Mouse (Mus musculus) liver, embryonic 18 days (tissue): ENCODE results near the gene Yif1a. TPM values are rescaled to one million over a fixed set of nuclear protein-coding genes. Genes with fewer than 3 reads are reported as not detected.

Experiments
- polyA plus RNA-seq: library from polyadenylated mRNA; depleted of rRNA; stranded (reverse); fragments of >200 nt; gene quantifications from 2 replicates; pipeline ENCODE4 v1.2.3, GENCODE M21; 2012; rRNA removed

The Yif1a gene
- polyA plus RNA-seq, result 61.5 and 66.8 TPM in 2 replicates

GRCm38 (mm10) chr19:5087884-5088728 is at the start of gene Yif1a:
TSS of gene Yif1a (plus strand) at chr19:5088538.

GRCm38 (mm10) chr19:5038709-5039156 is 49.6 kb upstream of the Yif1a start, which contains the start of the genes B4gat1 and AC124502.3:
TSS of gene B4gat1 (plus strand) at chr19:5038826.
TSS of gene AC124502.3 (plus strand) at chr19:5038891.

GRCm38 (mm10) chr19:5040862-5041523 is 47.3 kb upstream of the Yif1a start, which contains the start of gene Brms1:
TSS of gene Brms1 (plus strand) at chr19:5041354.

GRCm38 (mm10) chr19:5050047-5050905 is 38.1 kb upstream of the Yif1a start, which contains the start of gene Rin1:
TSS of gene Rin1 (plus strand) at chr19:5050481.

GRCm38 (mm10) chr19:5067867-5068569 is 20.3 kb upstream of the Yif1a start, which contains the start of gene Cd248:
TSS of gene Cd248 (plus strand) at chr19:5068078.

GRCm38 (mm10) chr19:5085145-5085863 is 3.0 kb upstream of the Yif1a start, which contains the start of gene Tmem151a:
TSS of gene Tmem151a (minus strand) at chr19:5085531.

GRCm38 (mm10) chr19:5098363-5099143 is 10.2 kb downstream of the Yif1a start, which contains the start of gene Cnih2:
TSS of gene Cnih2 (minus strand) at chr19:5098521.

GRCm38 (mm10) chr19:5106731-5107191 is 18.4 kb downstream of the Yif1a start, which contains the start of gene Rab1b:
TSS of gene Rab1b (minus strand) at chr19:5107072.

GRCm38 (mm10) chr19:5118384-5118698 is 30.0 kb downstream of the Yif1a start, which contains the start of gene Klc2:
TSS of gene Klc2 (minus strand) at chr19:5118560.

Other genes starting within 250 kb of the Yif1a start
- 158 and 166 TPM in 2 replicates for gene Ccs, start 249.2 kb upstream of the Yif1a start, polyA plus RNA-seq
- 0.01 TPM in 1 of 2 replicates, not detected in the other for gene Ccdc87, start 249.2 kb upstream of the Yif1a start, polyA plus RNA-seq
- gene Ctsf, start 233.4 kb upstream of the Yif1a start, polyA plus RNA-seq, result 22.9 and 23.6 TPM in 2 replicates
- 0.06 and 0.10 TPM in 2 replicates for gene Actn3, start 210.6 kb upstream of the Yif1a start, polyA plus RNA-seq
- 10.1 and 10.6 TPM in 2 replicates for gene Zdhhc24, start 209.9 kb upstream of the Yif1a start, polyA plus RNA-seq
- gene Bbs1, start 181.9 kb upstream of the Yif1a start, polyA plus RNA-seq, result 0.52 and 0.79 TPM in 2 replicates
- 33.6 and 33.7 TPM in 2 replicates for gene Dpp3, start 160.3 kb upstream of the Yif1a start, polyA plus RNA-seq
- gene Peli3, start 145.4 kb upstream of the Yif1a start, polyA plus RNA-seq, result 0.17 and 0.28 TPM in 2 replicates
- gene Mrpl11, start 126.4 kb upstream of the Yif1a start, polyA plus RNA-seq, result 23.7 and 24.7 TPM in 2 replicates
- 0.07 and 0.10 TPM in 2 replicates for gene Npas4, start 98.2 kb upstream of the Yif1a start, polyA plus RNA-seq
- gene Slc29a2, start 64.7 kb upstream of the Yif1a start, polyA plus RNA-seq, result 1.4 and 2.0 TPM in 2 replicates
- gene B4gat1, start 49.7 kb upstream of the Yif1a start, polyA plus RNA-seq, result 6.2 and 7.5 TPM in 2 replicates
- 0.26 and 0.37 TPM in 2 replicates for gene AC124502.3, start 49.6 kb upstream of the Yif1a start, polyA plus RNA-seq
- 14.8 and 15.2 TPM in 2 replicates for gene Brms1, start 47.2 kb upstream of the Yif1a start, polyA plus RNA-seq
- gene Rin1, start 38.1 kb upstream of the Yif1a start, polyA plus RNA-seq, result 0.52 and 0.58 TPM in 2 replicates
- 1.8 and 2.0 TPM in 2 replicates for gene Cd248, start 20.5 kb upstream of the Yif1a start, polyA plus RNA-seq
- gene Tmem151a, start 3.0 kb upstream of the Yif1a start, polyA plus RNA-seq, result 0.30 and 0.36 TPM in 2 replicates
- gene Cnih2, start 10.0 kb downstream of the Yif1a start, polyA plus RNA-seq, result 0.22 and 0.24 TPM in 2 replicates
- 57.1 and 59.3 TPM in 2 replicates for gene Rab1b, start 18.5 kb downstream of the Yif1a start, polyA plus RNA-seq
- gene Klc2, start 30.0 kb downstream of the Yif1a start, polyA plus RNA-seq, result 3.6 and 4.7 TPM in 2 replicates
- gene Pacs1, start 184.6 kb downstream of the Yif1a start, polyA plus RNA-seq, result 4.7 and 5.9 TPM in 2 replicates
- gene Sf3b2, start 206.9 kb downstream of the Yif1a start, polyA plus RNA-seq, result 39.5 and 46.2 TPM in 2 replicates
- gene Gal3st3, start 209.8 kb downstream of the Yif1a start, polyA plus RNA-seq, result not detected in 2 replicates
- not detected in 2 replicates for gene Catsper1, start 247.2 kb downstream of the Yif1a start, polyA plus RNA-seq